Mouse (Mus musculus): ENCODE data around the gene Tgfbr3. TPM values are rescaled to one million over a fixed set of nuclear protein-coding genes. Genes with fewer than 3 reads are reported as not detected.

The Tgfbr3 gene
- polyA plus RNA-seq, 1 experiment from 2014 or later, result 23.8 TPM

DNA sequence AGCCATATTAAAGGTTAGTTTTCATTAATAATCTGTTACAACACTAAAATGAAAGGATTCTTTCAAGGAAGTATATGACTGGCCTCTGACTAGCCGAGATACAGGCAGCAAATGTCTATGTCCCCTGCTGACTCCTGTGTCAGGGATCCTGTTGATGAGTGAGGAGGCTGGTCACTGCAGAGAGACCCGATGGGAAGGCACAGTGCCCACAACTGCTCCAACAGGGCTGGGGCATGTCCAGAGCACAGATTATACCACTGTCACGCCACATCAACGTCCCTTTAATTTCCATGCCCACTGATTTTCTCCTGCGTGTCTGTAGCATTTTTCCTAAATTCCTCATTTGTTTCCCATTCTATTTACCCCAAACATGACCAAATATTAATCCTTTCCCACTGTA lies 146.0 kb downstream of the Tgfbr3 start:
- ATAC-seq (ENCODE audit: insufficient read depth) (no peak), DNase-seq (no peak)
- Histone ChIP-seq H3K4me3 (ENCODE audit: low read depth, low read length) (no peak overlapping the region), H3K4me2 (no peak overlapping the region), H3K9ac (no peak overlapping the region), H3K4me1 (ENCODE audit: insufficient read depth) (no peaks in the 10 kb centered on the region; the same call in 1 of the 2 replicates), H3K27ac (ENCODE audit: low read depth) (no peak overlapping the region), H3K36me3 (ENCODE audit: insufficient read depth) (peaks cover 26% of the 10 kb centered on the region), H3K9me3 (ENCODE audit: low read depth, low read length) (no peaks in the 10 kb centered on the region), H3K27me3 (ENCODE audit: insufficient read depth, low read length) (no peaks in the 10 kb centered on the region)
- TF ChIP-seq CTCF (IDR thresholded peaks at IDR 0.05; ENCODE audit: low read depth), result no peak
- WGBS, result 84% methylated on average over 5 of the region's 5 CpGs

DNA sequence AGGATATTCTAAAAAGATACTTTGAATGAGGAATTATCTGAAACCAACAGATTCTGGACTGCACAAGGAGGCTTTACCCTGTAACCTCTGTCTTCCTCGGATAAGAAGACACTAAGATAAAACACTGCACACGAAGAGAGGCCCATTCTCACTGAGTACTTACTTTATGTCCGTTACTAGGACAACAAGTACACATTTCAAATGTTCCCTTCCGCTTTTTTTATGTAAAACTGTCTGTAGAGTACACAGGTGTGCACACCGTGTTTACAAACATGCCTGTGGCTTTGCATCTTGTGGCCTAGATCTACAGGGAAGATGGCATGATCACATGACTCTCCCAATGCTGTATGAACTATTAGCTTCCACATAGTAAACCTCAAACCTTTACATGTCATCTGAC lies 146.6 kb downstream of the Tgfbr3 start:
- no peak for TF ChIP-seq CTCF (IDR thresholded peaks at IDR 0.05; ENCODE audit: low read depth)
- WGBS, result 77% methylated on average over 5 of the region's 5 CpGs
- Histone ChIP-seq H3K36me3 (ENCODE audit: insufficient read depth) (peaks cover 27% of the 10 kb centered on the region), H3K9me3 (ENCODE audit: low read depth, low read length) (no peaks in the 10 kb centered on the region), H3K27ac (ENCODE audit: low read depth) (no peak overlapping the region), H3K4me3 (ENCODE audit: low read depth, low read length) (no peak overlapping the region), H3K27me3 (ENCODE audit: insufficient read depth, low read length) (no peaks in the 10 kb centered on the region), H3K4me1 (ENCODE audit: insufficient read depth) (no peaks in the 10 kb centered on the region; the same call in 1 of the 2 replicates), H3K4me2 (no peak overlapping the region), H3K9ac (no peak overlapping the region)
- DNase-seq (no peak), ATAC-seq (ENCODE audit: insufficient read depth) (no peak)

DNA sequence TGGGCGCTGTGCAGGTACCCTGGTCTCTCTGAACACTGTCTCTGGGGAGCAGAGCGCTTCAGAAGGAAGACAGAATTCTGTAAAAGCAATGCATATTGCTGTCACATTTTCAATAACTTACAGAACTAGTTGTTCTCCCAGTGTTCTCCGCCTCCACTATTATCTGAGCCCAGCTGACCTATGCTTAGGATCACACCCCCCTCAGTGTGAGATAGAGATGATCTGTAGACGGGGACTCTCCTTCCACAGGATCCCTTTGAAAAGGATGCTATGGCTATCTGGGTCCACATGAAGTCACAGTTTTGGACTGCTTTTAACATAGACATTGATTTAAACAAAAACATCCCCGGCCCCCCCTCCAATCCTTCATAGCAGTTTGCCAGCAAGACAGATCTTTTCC lies 148.1 kb downstream of the Tgfbr3 start:
- WGBS, result 79% methylated on average over 5 of the region's 5 CpGs
- Histone ChIP-seq H3K4me2 (no peak overlapping the region), H3K4me3 (ENCODE audit: low read depth, low read length) (no peak overlapping the region), H3K4me1 (ENCODE audit: insufficient read depth) (no peaks in the 10 kb centered on the region), H3K9me3 (ENCODE audit: low read depth, low read length) (no peaks in the 10 kb centered on the region), H3K27me3 (ENCODE audit: insufficient read depth, low read length) (no peaks in the 10 kb centered on the region), H3K27ac (ENCODE audit: low read depth) (no peak overlapping the region), H3K9ac (no peak overlapping the region), H3K36me3 (ENCODE audit: insufficient read depth) (peaks cover 39% of the 10 kb centered on the region)
- no peak for TF ChIP-seq CTCF (IDR thresholded peaks at IDR 0.05; ENCODE audit: low read depth)
- no peak for DNase-seq
- no peak for ATAC-seq (ENCODE audit: insufficient read depth)

DNA sequence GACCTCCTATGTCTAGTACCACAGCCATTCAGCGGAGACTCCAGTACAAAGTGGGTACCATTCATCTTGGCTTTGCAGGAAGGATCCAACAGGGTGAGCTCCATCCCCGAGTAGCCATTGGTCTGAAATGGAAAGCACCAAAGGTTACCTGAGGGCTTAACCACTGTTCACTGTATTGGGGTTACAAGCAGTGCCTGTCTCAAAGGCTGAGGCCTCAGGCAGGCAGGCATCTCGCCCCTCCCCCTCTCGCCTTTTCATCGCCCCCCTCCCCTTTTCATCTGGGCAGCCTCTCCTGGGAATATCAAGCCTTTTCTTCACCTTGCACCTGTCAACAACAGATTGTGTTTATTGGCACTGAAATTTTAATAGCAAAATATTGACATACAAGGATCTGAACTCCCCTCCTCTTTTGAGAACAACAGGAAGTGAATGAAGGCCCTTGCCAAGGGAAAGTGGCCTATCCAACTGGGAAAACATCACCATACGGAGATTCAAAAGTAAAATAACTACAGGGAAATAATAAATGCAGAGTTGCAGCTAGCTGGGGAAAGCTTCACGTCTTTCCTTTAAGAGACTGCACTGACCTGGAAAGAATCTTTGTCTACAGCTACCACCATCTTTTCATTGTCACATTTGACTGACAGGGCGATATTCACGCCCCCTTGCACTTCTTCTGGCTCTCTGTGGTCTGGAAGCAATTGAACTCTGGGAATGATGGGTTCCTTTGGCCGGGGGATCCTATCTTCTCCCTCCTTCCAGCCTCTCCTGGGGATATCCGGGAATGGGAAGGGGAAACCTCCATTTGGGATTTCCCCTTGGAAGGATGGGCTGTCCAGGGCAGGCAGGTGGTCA lies 149.4 kb downstream of the Tgfbr3 start:
- WGBS, result 79% methylated on average over 11 of the region's 11 CpGs

DNA sequence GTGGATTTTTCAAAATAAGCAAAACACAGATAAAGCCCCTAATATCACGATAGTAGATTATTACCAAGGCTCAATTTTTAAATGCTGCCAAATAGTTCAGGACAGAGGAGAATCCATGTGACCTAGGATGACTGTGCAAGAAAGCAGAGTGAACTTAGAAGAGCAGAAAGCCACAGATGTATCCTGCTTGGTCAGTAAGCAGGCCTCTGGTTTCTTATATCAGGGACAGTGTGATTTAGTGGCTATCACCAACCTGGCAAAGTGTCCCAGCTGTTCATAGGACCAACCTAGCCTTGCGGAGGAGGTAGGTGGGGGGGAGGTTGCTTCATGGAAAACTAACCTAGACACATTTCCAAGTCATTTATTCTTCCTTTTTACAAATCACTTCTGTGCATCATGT lies 156.1 kb downstream of the Tgfbr3 start:
- Histone ChIP-seq H3K4me1 (ENCODE audit: insufficient read depth) (no peaks in the 10 kb centered on the region), H3K4me2 (no peak overlapping the region), H3K27me3 (ENCODE audit: insufficient read depth, low read length) (no peaks in the 10 kb centered on the region), H3K36me3 (ENCODE audit: insufficient read depth) (peaks cover 72% of the 10 kb centered on the region), H3K4me3 (ENCODE audit: low read depth, low read length) (no peak overlapping the region), H3K9ac (no peak overlapping the region), H3K9me3 (ENCODE audit: low read depth, low read length) (no peaks in the 10 kb centered on the region), H3K27ac (ENCODE audit: low read depth) (no peak overlapping the region)
- ATAC-seq (ENCODE audit: insufficient read depth) (no peak), DNase-seq (no peak)
- 85% methylated on average over 2 of the region's 2 CpGs for WGBS
- no peak for TF ChIP-seq CTCF (IDR thresholded peaks at IDR 0.05; ENCODE audit: low read depth)

More for the DNA sequence above, 149.4 kb downstream of the Tgfbr3 start:
- no peak overlapping the region for H3K27ac ChIP-seq (ENCODE audit: low read depth)
- H3K4me1 ChIP-seq (ENCODE audit: insufficient read depth), result no peaks in the 10 kb centered on the region
- TF ChIP-seq CTCF (IDR thresholded peaks at IDR 0.05; ENCODE audit: low read depth), result no peak
- no peak overlapping the region for H3K4me2 ChIP-seq
- H3K27me3 ChIP-seq (ENCODE audit: insufficient read depth, low read length), result no peaks in the 10 kb centered on the region
- no peak overlapping the region for H3K9ac ChIP-seq
- H3K9me3 ChIP-seq (ENCODE audit: low read depth, low read length), result no peaks in the 10 kb centered on the region
- ATAC-seq (ENCODE audit: insufficient read depth) (no peak), DNase-seq (no peak)
- peaks cover 44% of the 10 kb centered on the region for H3K36me3 ChIP-seq (ENCODE audit: insufficient read depth)
- H3K4me3 ChIP-seq (ENCODE audit: low read depth, low read length), result no peak overlapping the region

DNA sequence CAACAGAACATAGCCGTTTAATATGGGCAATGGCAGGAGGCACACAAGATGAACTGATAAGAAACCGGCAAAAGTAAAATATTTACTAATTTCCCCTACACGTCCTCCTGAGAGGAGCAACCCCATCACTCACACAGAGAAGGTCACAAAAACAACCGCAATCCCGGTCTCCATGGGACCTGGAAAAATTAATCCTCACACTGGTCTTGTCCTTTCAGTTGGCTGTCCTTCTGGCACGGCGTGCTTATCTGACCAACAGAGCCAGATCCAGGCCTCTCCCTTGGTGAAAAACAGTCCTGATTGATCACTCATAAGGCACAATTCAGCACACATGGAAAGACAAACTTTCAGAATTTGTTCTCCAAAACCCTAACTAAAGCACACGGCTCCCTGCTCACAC lies 157.2 kb downstream of the Tgfbr3 start:
- no peak overlapping the region for H3K27ac ChIP-seq (ENCODE audit: low read depth)
- ATAC-seq (ENCODE audit: insufficient read depth), result no peak
- no peak overlapping the region for H3K4me2 ChIP-seq
- peaks cover 74% of the 10 kb centered on the region for H3K36me3 ChIP-seq (ENCODE audit: insufficient read depth)
- H3K4me3 ChIP-seq (ENCODE audit: low read depth, low read length), result no peak overlapping the region
- no peak for TF ChIP-seq CTCF (IDR thresholded peaks at IDR 0.05; ENCODE audit: low read depth)
- DNase-seq, result no peak
- H3K4me1 ChIP-seq (ENCODE audit: insufficient read depth), result no peaks in the 10 kb centered on the region
- WGBS, result 32% methylated on average over 8 of the region's 8 CpGs
- H3K27me3 ChIP-seq (ENCODE audit: insufficient read depth, low read length), result no peaks in the 10 kb centered on the region
- no peak overlapping the region for H3K9ac ChIP-seq
- no peaks in the 10 kb centered on the region for H3K9me3 ChIP-seq (ENCODE audit: low read depth, low read length)

DNA sequence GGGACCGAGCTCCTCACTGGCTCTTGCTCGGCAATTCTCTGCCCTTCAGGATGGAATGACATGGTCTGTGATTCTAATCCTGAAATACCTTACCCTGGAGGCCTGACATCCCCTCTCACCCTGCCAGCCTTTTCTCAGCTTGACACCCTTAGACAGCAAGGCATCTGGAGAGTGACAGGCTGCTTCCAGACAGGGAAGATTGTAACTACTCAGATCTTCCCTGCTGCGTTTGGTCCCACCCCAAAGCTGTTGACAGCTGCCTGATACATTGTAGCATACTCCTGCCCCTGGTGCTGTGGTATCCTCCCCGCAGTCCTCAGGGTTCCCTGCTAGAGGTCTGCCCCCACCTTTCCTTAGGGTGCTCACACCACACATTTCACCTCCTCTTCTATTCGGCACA lies 160.1 kb downstream of the Tgfbr3 start:
- Histone ChIP-seq H3K36me3 (ENCODE audit: insufficient read depth) (peaks cover 52% of the 10 kb centered on the region), H3K4me3 (ENCODE audit: low read depth, low read length) (no peak overlapping the region), H3K9me3 (ENCODE audit: low read depth, low read length) (no peaks in the 10 kb centered on the region), H3K27me3 (ENCODE audit: insufficient read depth, low read length) (no peaks in the 10 kb centered on the region), H3K4me2 (no peak overlapping the region), H3K27ac (ENCODE audit: low read depth) (no peak overlapping the region), H3K4me1 (ENCODE audit: insufficient read depth) (0 out of 2 replicates have a peak, but pooled peaks cover 12% of the 10 kb centered on the region), H3K9ac (no peak overlapping the region)
- TF ChIP-seq CTCF (IDR thresholded peaks at IDR 0.05; ENCODE audit: low read depth), result no peak
- ATAC-seq (ENCODE audit: insufficient read depth) (no peak), DNase-seq (no peak)
- 43% methylated on average over 5 of the region's 5 CpGs for WGBS

Data from lung, embryonic 14.5 days (tissue).